Mouse (Mus musculus) lung, postnatal 0 days (tissue): ENCODE results near the gene Alg14. TPM values are rescaled to one million over a fixed set of nuclear protein-coding genes. Genes with fewer than 3 reads are reported as not detected.

Experiments
- ATAC-seq: fragments of 200-750 bp; cut with Nextera tagmentation; 2 replicates; pipeline ENCODE4 v1.8.0; 2017; ENCODE audit warnings: moderate library complexity
- DNase-seq: peaks from one replicate; pipeline ENCODE4 v3.0.0-alpha.2; 2016; ENCODE audit warnings: low spot score
- H3K27ac ChIP-seq: fragments of 300-500 bp; sonication (generic); 2 replicates; pipeline ENCODE4 v1.5.1; 2014; ENCODE audit warnings: antibody characterized with exemption, mild to moderate bottlenecking, low read length, mixed read lengths
- H3K27me3 ChIP-seq: fragments of 300-500 bp; sonication (generic); replicated peaks from 2 replicates; pipeline ENCODE4 v1.6.1; 2014; ENCODE audit warnings: low read length, mixed read lengths; ENCODE audit not compliant: insufficient read depth
- H3K36me3 ChIP-seq: fragments of 300-500 bp; sonication (generic); 2 replicates; pipeline ENCODE4 v1.6.1; 2014; ENCODE audit warnings: low read length, mixed read lengths; ENCODE audit not compliant: insufficient read depth
- H3K4me1 ChIP-seq: fragments of 300-500 bp; sonication (generic); 2 replicates; pipeline ENCODE4 v1.6.1; 2014; ENCODE audit warnings: antibody characterized with exemption, low read depth, low read length, mixed read lengths; ENCODE audit not compliant: insufficient read depth
- H3K4me2 ChIP-seq: fragments of 300-500 bp; sonication (generic); replicated peaks from 2 replicates; pipeline ENCODE4 v1.6.1; 2014; ENCODE audit warnings: low read depth, mild to moderate bottlenecking, low read length, moderate library complexity, mixed read lengths
- H3K4me3 ChIP-seq: fragments of 300-500 bp; sonication (generic); 2 replicates; pipeline ENCODE4 v1.5.1; 2014; ENCODE audit warnings: low read depth, low read length
- H3K9ac ChIP-seq: fragments of 300-500 bp; sonication (generic); replicated peaks from 2 replicates; pipeline ENCODE4 v1.6.1; 2014; ENCODE audit warnings: low read depth, mild to moderate bottlenecking
- H3K9me3 ChIP-seq: fragments of 300-500 bp; sonication (generic); 2 replicates; pipeline ENCODE4 v1.6.1; 2016; ENCODE audit warnings: low read length, mixed read lengths
- CTCF ChIP-seq: IDR thresholded peaks from 2 replicates; pipeline ENCODE4 v1.5.1; 2016; ENCODE audit warnings: antibody characterized with exemption, mild to moderate bottlenecking
- EP300 ChIP-seq: IDR thresholded peaks from 2 replicates; pipeline ENCODE4 v1.6.1; 2016; ENCODE audit warnings: antibody characterized with exemption, mild to moderate bottlenecking, control low read depth
- WGBS: fragments of 180-500 bp; shearing (Covaris S2); extraction: QIAGEN DNeasy Blood & Tissue Kit; methylation state at CpG from one replicate; pipeline ENCODE4 v1.1.7; 2014; 5-methylcytosine and 5-hydroxymethylcytosine counted together
- polyA plus RNA-seq: library from polyadenylated mRNA; unstranded; fragments of >200 nt; fragmentation: Nextera tagmentation; extraction: Ambion mirVana; gene quantifications from 2 replicates; pipeline ENCODE4 v1.2.1, GENCODE M21; 2015

Gene Alg14
- polyA plus RNA-seq, 1 experiment from 2014 or later, result 33.4 TPM

GRCm38 (mm10) chr3:121354861-121355470 is 63.4 kb downstream of the Alg14 start:
- H3K4me1 ChIP-seq, result no peaks in the 10 kb centered on the region
- no peak for TF ChIP-seq CTCF
- no peak for TF ChIP-seq EP300
- no peak for ATAC-seq
- no peaks in the 10 kb centered on the region for H3K27me3 ChIP-seq
- no peak for DNase-seq
- H3K9ac ChIP-seq, result no peak overlapping the region
- H3K4me3 ChIP-seq, result no peak overlapping the region
- no peaks in the 10 kb centered on the region for H3K36me3 ChIP-seq
- H3K9me3 ChIP-seq, result no peaks in the 10 kb centered on the region
- H3K27ac ChIP-seq, result no peak overlapping the region
- WGBS, result 80% methylated on average over 18 of the region's 18 CpGs
- H3K4me2 ChIP-seq, result no peak overlapping the region

GRCm38 (mm10) chr3:121355569-121355968 is 64.0 kb downstream of the Alg14 start:
- 87% methylated on average over 9 of the region's 9 CpGs for WGBS
- Histone ChIP-seq H3K27me3 (no peaks in the 10 kb centered on the region), H3K4me3 (no peak overlapping the region), H3K36me3 (no peaks in the 10 kb centered on the region), H3K4me2 (no peak overlapping the region), H3K9me3 (no peaks in the 10 kb centered on the region), H3K27ac (no peak overlapping the region), H3K4me1 (no peaks in the 10 kb centered on the region), H3K9ac (no peak overlapping the region)
- ATAC-seq, result no peak
- TF ChIP-seq CTCF, result no peak
- TF ChIP-seq EP300, result no peak
- no peak for DNase-seq

GRCm38 (mm10) chr3:121356111-121356510 is 64.5 kb downstream of the Alg14 start:
- H3K36me3 ChIP-seq, result no peaks in the 10 kb centered on the region
- no peak overlapping the region for H3K9ac ChIP-seq
- ATAC-seq (no peak), DNase-seq (no peak)
- TF ChIP-seq EP300, result no peak
- TF ChIP-seq CTCF, result no peak
- no peak overlapping the region for H3K4me3 ChIP-seq
- no peak overlapping the region for H3K27ac ChIP-seq
- H3K4me2 ChIP-seq, result no peak overlapping the region
- 76% methylated on average over 6 of the region's 6 CpGs for WGBS
- no peaks in the 10 kb centered on the region for H3K4me1 ChIP-seq
- no peaks in the 10 kb centered on the region for H3K27me3 ChIP-seq
- no peaks in the 10 kb centered on the region for H3K9me3 ChIP-seq

GRCm38 (mm10) chr3:121357030-121357429 is 65.5 kb downstream of the Alg14 start:
- ATAC-seq, result no peak
- Histone ChIP-seq H3K36me3 (no peaks in the 10 kb centered on the region), H3K27ac (no peak overlapping the region), H3K27me3 (no peaks in the 10 kb centered on the region), H3K4me1 (no peaks in the 10 kb centered on the region), H3K9me3 (no peaks in the 10 kb centered on the region), H3K4me3 (no peak overlapping the region), H3K4me2 (no peak overlapping the region), H3K9ac (no peak overlapping the region)
- TF ChIP-seq CTCF (no peak), EP300 (no peak)
- peak; percentile 22 for DNase-seq
- WGBS, result 23% methylated on average over 3 of the region's 3 CpGs

GRCm38 (mm10) chr3:121358285-121358684 is 66.7 kb downstream of the Alg14 start:
- Histone ChIP-seq H3K27ac (no peak overlapping the region), H3K9me3 (no peaks in the 10 kb centered on the region), H3K4me2 (no peak overlapping the region), H3K4me1 (no peaks in the 10 kb centered on the region), H3K36me3 (no peaks in the 10 kb centered on the region), H3K27me3 (no peaks in the 10 kb centered on the region), H3K4me3 (no peak overlapping the region), H3K9ac (no peak overlapping the region)
- no peak for DNase-seq
- ATAC-seq, result no peak
- WGBS, result 63% methylated on average over 2 of the region's 2 CpGs
- TF ChIP-seq CTCF (no peak), EP300 (no peak)

GRCm38 (mm10) chr3:121358850-121359249 is 67.3 kb downstream of the Alg14 start:
- H3K4me2 ChIP-seq, result no peak overlapping the region
- ATAC-seq, result no peak
- WGBS, result 64% methylated on average over 6 of the region's 6 CpGs

GRCm38 (mm10) chr3:121359272-121359671 is 67.7 kb downstream of the Alg14 start:
- 69% methylated on average over 7 of the region's 7 CpGs for WGBS
- Histone ChIP-seq H3K4me1 (no peaks in the 10 kb centered on the region), H3K36me3 (no peaks in the 10 kb centered on the region), H3K9ac (no peak overlapping the region), H3K27ac (no peak overlapping the region), H3K9me3 (no peaks in the 10 kb centered on the region), H3K27me3 (no peaks in the 10 kb centered on the region), H3K4me2 (no peak overlapping the region), H3K4me3 (no peak overlapping the region)
- no peak for ATAC-seq
- no peak for DNase-seq
- no peak for TF ChIP-seq EP300
- TF ChIP-seq CTCF, result no peak

More at GRCm38 (mm10) chr3:121358850-121359249, 67.3 kb downstream of the Alg14 start:
- TF ChIP-seq EP300 (no peak), CTCF (no peak)
- Histone ChIP-seq H3K9me3 (no peaks in the 10 kb centered on the region), H3K4me3 (no peak overlapping the region), H3K27ac (no peak overlapping the region), H3K9ac (no peak overlapping the region), H3K4me1 (no peaks in the 10 kb centered on the region), H3K27me3 (no peaks in the 10 kb centered on the region), H3K36me3 (no peaks in the 10 kb centered on the region)
- no peak for DNase-seq
